Mouse (Mus musculus) myocyte (in vitro differentiated cells): ENCODE results near the gene Myo18a. TPM values are rescaled to one million over a fixed set of nuclear protein-coding genes. Genes with fewer than 3 reads are reported as not detected.
"Not testable (repeated sequence)": the region's sequence is repeated elsewhere in the genome, so short reads cannot be mapped to it uniquely, and the experiment has no call there.

Source experiments
- H3K27me3 ChIP-seq: one replicate; pipeline ENCODE4 v1.6.1; 2011; ENCODE audit not compliant: control insufficient read depth, insufficient read depth, insufficient read length
- H3K36me3 ChIP-seq: one replicate; pipeline ENCODE4 v1.6.1; 2011; ENCODE audit not compliant: control insufficient read depth, insufficient read depth
- H3K4me2 ChIP-seq: one replicate; pipeline ENCODE4 v1.6.1; 2011; ENCODE audit warnings: low read depth, control low read depth
- H3K4me3 ChIP-seq: one replicate; pipeline ENCODE4 v1.5.1; 2011; ENCODE audit warnings: mild to moderate bottlenecking, control low read depth, moderate library complexity
- H3K79me2 ChIP-seq: one replicate; pipeline ENCODE4 v1.6.1; 2011; ENCODE audit not compliant: control insufficient read depth, insufficient read depth
- H3ac ChIP-seq: one replicate; pipeline ENCODE4 v1.6.1; 2011; ENCODE audit not compliant: control insufficient read depth, insufficient read length
- CEBPB ChIP-seq: IDR thresholded peaks from 2 replicates; pipeline ENCODE4 v1.6.1; 2011; ENCODE audit warnings: mild to moderate bottlenecking, moderate library complexity; ENCODE audit not compliant: poor library complexity, insufficient read depth, severe bottlenecking
- E2F4 ChIP-seq: IDR thresholded peaks from one replicate; pipeline ENCODE4 v1.6.1; 2011; ENCODE audit warnings: mild to moderate bottlenecking, control low read depth, moderate library complexity; ENCODE audit not compliant: insufficient read depth
- MAX ChIP-seq: IDR thresholded peaks from one replicate; pipeline ENCODE4 v1.6.1; 2011; ENCODE audit warnings: low read depth, mild to moderate bottlenecking, control low read depth
- MYOD1 ChIP-seq, 3 experiments: IDR thresholded peaks; one replicate each; pipeline ENCODE4 v1.6.1; 2011; ENCODE audit warnings: control low read depth in 2 of 3, low read depth in 2 of 3, mild to moderate bottlenecking in 2 of 3, moderate library complexity in 1 of 3; ENCODE audit not compliant: insufficient read length in 2 of 3, control insufficient read depth in 1 of 3
- MYOG ChIP-seq, 3 experiments: IDR thresholded peaks; one replicate each; pipeline ENCODE4 v1.6.1; 2011; ENCODE audit warnings: control low read depth in 2 of 3, low read depth in 2 of 3, mild to moderate bottlenecking in 2 of 3; ENCODE audit not compliant: insufficient read length in 2 of 3, control insufficient read depth in 1 of 3, insufficient read depth in 1 of 3
- POLR2A ChIP-seq: IDR thresholded peaks from one replicate; pipeline ENCODE4 v1.6.1; 2011; ENCODE audit warnings: low read depth, mild to moderate bottlenecking, control low read depth, moderate library complexity; ENCODE audit not compliant: insufficient read length
- POLR2AphosphoS2 ChIP-seq: IDR thresholded peaks from one replicate; pipeline ENCODE4 v1.6.1; 2011; ENCODE audit warnings: low read depth, control low read depth; ENCODE audit not compliant: insufficient read length
- REST ChIP-seq: IDR thresholded peaks from one replicate; pipeline ENCODE4 v1.6.1; 2011; ENCODE audit warnings: mild to moderate bottlenecking, control low read depth, moderate library complexity; ENCODE audit not compliant: insufficient read depth, insufficient read length
- SRF ChIP-seq: IDR thresholded peaks from one replicate; pipeline ENCODE4 v1.6.1; 2011; ENCODE audit warnings: low read depth; ENCODE audit not compliant: control insufficient read depth, insufficient read length
- TCF12 ChIP-seq: IDR thresholded peaks from one replicate; pipeline ENCODE4 v1.6.1; 2011; ENCODE audit warnings: mild to moderate bottlenecking, control low read depth; ENCODE audit not compliant: poor library complexity, insufficient read depth, severe bottlenecking
- TCF3 ChIP-seq: IDR thresholded peaks from one replicate; pipeline ENCODE4 v1.6.1; 2011; ENCODE audit warnings: low read depth, control low read depth; ENCODE audit not compliant: insufficient read length
- USF1 ChIP-seq: IDR thresholded peaks from one replicate; pipeline ENCODE4 v1.6.1; 2011; ENCODE audit warnings: low read depth, mild to moderate bottlenecking, control low read depth, moderate library complexity
- polyA plus RNA-seq: library from polyadenylated mRNA; unstranded; fragments of >200 nt; fragmentation: generic; extraction: Trizol; gene quantifications from one replicate; pipeline ENCODE4 v1.2.1, GENCODE M21; 2012; ENCODE audit warnings: missing spikeins

Gene Myo18a
- polyA plus RNA-seq, 1 experiment = 169 TPM

- Histone ChIP-seq H3K79me2 (no peaks in the 10 kb centered on the region), H3K4me2 (no peak overlapping the region), H3K27me3 (peaks cover under 1% of the 10 kb centered on the region), H3ac (no peak overlapping the region), H3K4me3 (no peak overlapping the region), H3K36me3 (no peaks in the 10 kb centered on the region)
- no peak for TF ChIP-seq USF1
- TF ChIP-seq CEBPB = no peak
- TF ChIP-seq TCF3 = no peak
- TF ChIP-seq TCF12 = no peak
- TF ChIP-seq SRF = no peak
- TF ChIP-seq MYOG (IDR thresholded peaks at IDR 0.05; ENCODE audit: control insufficient read depth in 1 of 3, insufficient read depth in 1 of 3, insufficient read length in 2 of 3, low read depth in 2 of 3) = no peak
- no peak for TF ChIP-seq POLR2A
- no peak for TF ChIP-seq MYOD1 (IDR thresholded peaks at IDR 0.05; ENCODE audit: control insufficient read depth in 1 of 3, insufficient read length in 2 of 3, low read depth in 2 of 3)
- no peak for TF ChIP-seq POLR2AphosphoS2
- no peak for TF ChIP-seq MAX
- TF ChIP-seq REST = no peak
Observed at GRCm38 (mm10) chr11:77746652-77747051, 16.4 kb upstream of the Myo18a start.

- H3K4me2 ChIP-seq, H3ac ChIP-seq, H3K79me2 ChIP-seq, H3K36me3 ChIP-seq, H3K27me3 ChIP-seq, H3K4me3 ChIP-seq: not testable (repeated sequence)
Observed at GRCm38 (mm10) chr11:77747103-77747502, 15.9 kb upstream of the Myo18a start.

- H3K36me3 ChIP-seq = no peaks in the 10 kb centered on the region
- H3K4me3 ChIP-seq = no peak overlapping the region
- H3K27me3 ChIP-seq = peaks cover 5% of the 10 kb centered on the region
- H3K79me2 ChIP-seq = no peaks in the 10 kb centered on the region
- no peak for TF ChIP-seq SRF
- no peak for TF ChIP-seq USF1
- no peak for TF ChIP-seq MAX
- TF ChIP-seq TCF3 = no peak
- no peak for TF ChIP-seq TCF12
- TF ChIP-seq MYOG (IDR thresholded peaks at IDR 0.05; ENCODE audit: control insufficient read depth in 1 of 3, insufficient read depth in 1 of 3, insufficient read length in 2 of 3, low read depth in 2 of 3) = no peak
- no peak for TF ChIP-seq POLR2AphosphoS2
- TF ChIP-seq POLR2A = no peak
- no peak for TF ChIP-seq CEBPB
- no peak for TF ChIP-seq E2F4
- no peak overlapping the region for H3ac ChIP-seq
- H3K4me2 ChIP-seq = no peak overlapping the region
Observed at GRCm38 (mm10) chr11:77748996-77749395, 14.1 kb upstream of the Myo18a start.

GRCm38 (mm10) chr11:77752525-77752924 is 10.5 kb upstream of the Myo18a start:
- Histone ChIP-seq H3K4me3 (no peak overlapping the region), H3K79me2 (no peaks in the 10 kb centered on the region), H3K27me3 (peaks cover 5% of the 10 kb centered on the region), H3K4me2 (no peak overlapping the region), H3ac (no peak overlapping the region), H3K36me3 (no peaks in the 10 kb centered on the region)
- TF ChIP-seq TCF3 (no peak), POLR2A (no peak), MYOG (IDR thresholded peaks at IDR 0.05; ENCODE audit: control insufficient read depth in 1 of 3, insufficient read depth in 1 of 3, insufficient read length in 2 of 3, low read depth in 2 of 3) (no peak), MAX (no peak), MYOD1 (IDR thresholded peaks at IDR 0.05; ENCODE audit: control insufficient read depth in 1 of 3, insufficient read length in 2 of 3, low read depth in 2 of 3) (no peak), E2F4 (no peak), REST (no peak), CEBPB (no peak), SRF (no peak), POLR2AphosphoS2 (no peak)

DNA sequence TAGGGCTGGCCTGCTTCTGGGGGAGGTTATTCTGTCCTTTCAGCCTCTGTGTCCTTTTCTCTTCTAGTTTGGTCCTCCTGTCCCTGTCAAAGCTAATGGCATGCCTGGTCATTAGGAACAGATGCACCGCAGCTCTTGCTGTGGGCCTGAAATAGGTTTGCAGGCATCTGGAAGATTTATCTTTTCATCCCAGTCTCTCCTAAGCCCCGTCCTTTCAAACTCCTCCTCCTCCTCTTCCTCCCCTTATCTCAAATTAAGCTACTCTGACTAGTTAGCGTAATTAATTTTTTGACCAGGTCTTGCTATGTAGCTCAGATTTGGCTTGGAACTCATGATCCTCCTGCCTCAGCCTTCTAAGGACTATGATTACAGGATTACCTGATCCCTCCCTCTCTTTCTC is 9.6 kb upstream of the Myo18a start:
- H3K4me3 ChIP-seq = no peak overlapping the region
- H3K4me2 ChIP-seq = no peak overlapping the region
- H3ac ChIP-seq = no peak overlapping the region
- no peaks in the 10 kb centered on the region for H3K79me2 ChIP-seq
- no peaks in the 10 kb centered on the region for H3K36me3 ChIP-seq
- H3K27me3 ChIP-seq = peaks cover 5% of the 10 kb centered on the region
- TF ChIP-seq POLR2A = no peak
- TF ChIP-seq MYOD1 (IDR thresholded peaks at IDR 0.05; ENCODE audit: control insufficient read depth in 1 of 3, insufficient read length in 2 of 3, low read depth in 2 of 3) = no peak
- TF ChIP-seq USF1 = no peak
- TF ChIP-seq TCF12 = no peak

DNA sequence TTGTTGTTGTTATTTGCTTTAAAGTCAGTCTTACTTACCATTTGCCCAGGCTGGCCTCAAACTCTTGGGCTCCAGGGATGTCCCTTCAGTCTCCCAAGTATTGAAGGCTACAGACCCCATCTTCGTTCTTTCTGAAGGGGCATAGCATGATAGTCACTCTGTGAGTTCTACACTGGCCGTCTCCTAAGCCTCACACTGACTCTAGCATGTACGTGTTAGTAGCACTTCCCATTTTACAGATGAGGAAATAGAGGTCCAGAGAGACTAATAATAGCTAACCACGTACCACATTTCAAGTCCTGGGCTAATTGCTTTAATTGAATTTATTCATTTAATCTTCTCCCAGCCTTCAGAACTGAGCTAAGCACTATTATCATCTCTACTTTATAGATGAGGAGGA is 3.0 kb upstream of the Myo18a start:
- no peak for TF ChIP-seq E2F4
- no peak for TF ChIP-seq POLR2AphosphoS2
- TF ChIP-seq MYOG (IDR thresholded peaks at IDR 0.05; ENCODE audit: control insufficient read depth in 1 of 3, insufficient read depth in 1 of 3, insufficient read length in 2 of 3, low read depth in 2 of 3) = no peak
- TF ChIP-seq USF1 = no peak
- no peak for TF ChIP-seq TCF3
- TF ChIP-seq REST = no peak
- no peaks in the 10 kb centered on the region for H3K27me3 ChIP-seq
- no peak overlapping the region for H3K4me3 ChIP-seq
- H3K79me2 ChIP-seq = peaks cover 15% of the 10 kb centered on the region
- no peaks in the 10 kb centered on the region for H3K36me3 ChIP-seq
- H3K4me2 ChIP-seq = no peak overlapping the region
- H3ac ChIP-seq = no peak overlapping the region
